Mouse (Mus musculus) gastrocnemius, postnatal 4 days (tissue): ENCODE data around the gene Pak7. TPM values are rescaled to one million over a fixed set of nuclear protein-coding genes. Genes with fewer than 3 reads are reported as not detected.
"Not testable (repeated sequence)": the region's sequence is repeated elsewhere in the genome, so short reads cannot be mapped to it uniquely, and the experiment has no call there.

Experiments
- DNase-seq, 2 experiments: peaks; one replicate each; pipeline ENCODE4 v3.0.0; 2021 to 2022; ENCODE audit warnings: low spot score in 2 of 2, mixed read lengths in 2 of 2
- long read RNA-seq, 2 experiments: library from polyadenylated mRNA; stranded (forward); transcript quantifications; one replicate each; pipeline ENCODE4 v2.0.0; 2021
- total RNA-seq, 2 experiments: library from RNA; stranded (reverse); gene quantifications; 2 replicates each; pipeline ENCODE4 v1.2.3; 2021

Pak7 gene
- total RNA-seq, result under 1 TPM; 0.29 to 0.52 TPM
- long read RNA-seq, experiment 1, result 0 reads
- long read RNA-seq, experiment 2, partial matches to known transcripts, result 0 of 1 reads
- long read RNA-seq, experiment 2, other reads (novel, unspliced or antisense), result 1 of 1 reads

DNA sequence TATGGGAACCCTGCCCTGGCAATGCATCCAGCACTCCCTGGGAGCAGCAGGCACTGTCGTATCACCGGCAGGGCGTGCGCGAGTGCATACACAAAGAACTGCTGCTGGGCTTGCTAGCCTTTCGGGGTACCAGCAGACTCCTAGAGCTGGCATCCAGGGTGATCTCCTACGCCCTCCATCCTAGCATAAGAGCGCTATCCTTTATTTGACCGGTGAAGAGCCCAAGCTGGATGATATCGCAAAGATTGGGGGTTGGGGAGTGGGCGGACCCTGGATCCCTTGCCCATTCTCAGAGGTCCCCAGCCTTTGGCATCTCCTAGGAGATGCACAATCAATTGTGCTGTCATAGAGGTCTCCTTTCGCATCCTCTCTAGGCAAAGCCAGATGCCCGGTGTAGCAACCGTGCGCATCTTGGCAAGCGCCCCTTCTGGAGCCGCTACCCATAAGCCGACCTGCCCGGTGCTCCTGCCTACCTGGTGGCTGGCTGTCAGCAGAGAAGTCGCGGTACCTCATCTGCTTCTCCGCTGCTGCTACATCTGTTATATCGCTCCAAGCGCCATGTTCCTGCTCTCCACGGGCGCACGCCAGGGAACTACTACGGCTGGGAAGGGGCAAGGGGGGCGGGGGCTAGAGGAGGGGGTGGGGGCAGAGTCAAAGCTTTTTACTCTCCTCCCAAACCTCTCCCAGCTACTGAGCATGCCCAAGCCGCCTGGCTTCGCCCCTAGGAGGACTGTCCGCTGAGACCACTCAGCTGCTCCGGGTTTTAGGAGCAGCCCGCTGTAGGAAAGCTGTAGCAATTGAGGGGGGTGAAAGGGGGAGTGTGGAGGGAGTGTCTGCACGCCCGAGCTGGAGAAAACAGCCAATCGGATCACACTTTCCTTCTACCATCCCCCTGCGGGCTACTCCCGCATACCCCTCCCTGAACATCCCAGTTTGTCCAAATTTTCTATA is at the start of gene Pak7:
Gene Pak7 (minus strand): TSS at position 787 of the 951 bp plus-strand sequence.
- DNase-seq, result peak; percentile 18 to 37

DNA sequence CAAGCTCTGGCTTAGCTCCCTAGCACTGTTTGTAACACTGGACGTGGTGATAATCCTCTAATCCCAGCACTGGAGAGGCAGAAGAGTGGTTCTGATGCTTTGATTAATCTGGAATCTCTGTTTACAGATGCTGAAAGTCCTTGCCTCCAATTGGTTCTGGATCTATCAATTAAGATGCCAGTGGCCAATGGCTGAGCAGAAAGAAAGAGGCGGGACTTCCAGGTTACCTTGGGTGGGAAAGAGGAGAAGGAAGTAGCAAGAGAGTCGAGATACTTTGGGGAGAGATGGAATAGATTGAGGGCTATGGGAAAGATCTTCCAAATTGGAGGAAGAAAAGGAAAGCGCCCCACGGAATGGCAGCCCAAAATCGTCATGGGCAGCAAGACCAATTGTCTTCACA is 37.8 kb upstream of the Pak7 start:
- no peak for DNase-seq

DNA sequence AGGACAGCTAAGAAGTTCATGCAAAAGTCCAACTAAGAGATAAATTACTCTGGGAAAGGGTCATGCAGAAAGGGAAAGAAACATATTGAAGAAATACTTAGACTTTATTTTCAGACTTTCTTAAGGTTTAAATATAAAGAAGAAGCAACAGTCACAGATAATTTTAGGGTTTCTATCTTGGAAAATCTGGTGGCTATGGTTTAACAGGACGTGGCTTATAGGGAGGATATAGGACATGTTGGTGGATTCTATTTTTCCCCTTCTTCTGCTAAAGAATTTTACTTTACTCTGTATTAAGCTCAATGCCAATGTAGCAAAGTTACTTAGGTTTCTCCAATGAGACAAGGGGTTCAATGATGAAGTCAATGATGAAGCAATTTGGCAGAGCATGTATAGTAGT is 31.8 kb upstream of the Pak7 start:
- DNase-seq, result no peak

DNA sequence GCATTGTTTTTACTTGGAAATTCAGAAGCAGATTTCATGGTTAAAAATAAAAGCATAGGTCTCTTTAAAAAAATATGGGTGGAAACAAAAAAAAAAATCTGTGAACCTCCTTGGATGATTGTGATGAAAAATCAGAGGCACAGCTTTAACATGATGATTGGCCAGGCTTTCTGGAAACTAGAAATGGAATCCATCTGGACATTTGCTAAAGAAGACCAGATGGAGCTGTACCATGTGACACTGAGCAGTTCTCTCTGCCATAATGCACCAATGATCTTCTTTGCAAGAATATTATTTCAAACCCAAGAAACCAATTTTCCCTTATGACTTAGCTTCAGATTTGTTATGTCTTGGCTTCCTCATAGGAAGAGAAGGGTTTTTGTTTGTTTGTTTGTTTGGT is 28.6 kb upstream of the Pak7 start:
- no peak for DNase-seq

DNA sequence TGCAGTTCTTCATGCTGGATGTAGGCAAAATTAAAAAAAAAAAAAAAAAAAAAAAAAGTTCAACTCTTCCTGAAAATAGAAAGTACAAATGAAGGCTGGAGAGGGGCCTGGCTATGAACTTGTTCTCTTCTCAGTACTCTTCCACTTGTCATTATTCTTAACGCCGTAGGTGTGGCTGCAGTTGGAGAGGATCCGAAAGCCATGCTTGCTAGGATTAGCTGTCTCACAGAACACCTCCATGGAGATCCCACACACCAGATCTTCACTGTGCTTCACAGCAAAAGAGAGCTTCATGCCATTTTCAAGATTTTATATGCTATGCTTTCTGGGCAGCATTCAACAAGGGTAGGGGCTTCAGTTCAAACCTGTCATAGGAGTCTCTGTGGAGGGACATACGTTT is 14.8 kb upstream of the Pak7 start:
- no peak for DNase-seq

DNA sequence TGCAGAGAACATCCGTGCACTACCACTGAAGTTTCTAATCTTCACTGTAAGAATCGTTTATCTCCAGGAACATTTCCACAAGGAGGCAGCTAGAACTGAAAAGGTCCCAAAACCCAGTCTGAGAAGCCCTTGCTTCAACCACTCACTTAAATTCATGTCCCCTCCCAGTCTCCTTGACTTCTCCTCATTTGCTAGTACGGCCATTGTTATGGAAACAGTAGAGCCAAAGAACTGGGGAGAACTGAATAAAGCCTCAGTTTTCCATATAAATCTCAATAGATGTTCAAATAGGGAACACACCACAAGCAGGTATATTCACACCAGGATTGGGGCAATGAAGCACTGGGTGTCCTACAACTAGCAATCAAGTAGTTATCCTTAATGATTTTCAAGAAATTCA is 12.4 kb downstream of the Pak7 start:
- DNase-seq, result no peak

DNA sequence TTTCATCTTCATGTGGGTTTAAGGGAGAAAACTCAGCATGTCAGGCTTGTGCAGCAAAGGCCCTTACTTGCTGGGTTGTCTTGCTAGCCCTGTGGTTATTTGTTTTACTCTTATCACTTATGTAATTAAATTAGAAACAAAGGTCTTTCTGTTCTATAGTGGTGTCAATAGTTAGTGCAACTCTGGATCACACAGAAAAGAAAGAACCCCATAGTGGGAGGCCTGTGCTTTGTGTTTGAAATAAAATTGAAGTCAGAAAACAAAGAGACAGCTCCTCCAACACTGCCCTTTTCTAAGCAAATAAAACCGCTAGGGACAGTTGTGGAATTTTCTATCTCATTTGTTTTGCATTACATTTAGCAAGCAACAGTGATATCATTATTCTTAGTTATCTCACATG is 15.4 kb downstream of the Pak7 start:
- DNase-seq, result no peak

DNA sequence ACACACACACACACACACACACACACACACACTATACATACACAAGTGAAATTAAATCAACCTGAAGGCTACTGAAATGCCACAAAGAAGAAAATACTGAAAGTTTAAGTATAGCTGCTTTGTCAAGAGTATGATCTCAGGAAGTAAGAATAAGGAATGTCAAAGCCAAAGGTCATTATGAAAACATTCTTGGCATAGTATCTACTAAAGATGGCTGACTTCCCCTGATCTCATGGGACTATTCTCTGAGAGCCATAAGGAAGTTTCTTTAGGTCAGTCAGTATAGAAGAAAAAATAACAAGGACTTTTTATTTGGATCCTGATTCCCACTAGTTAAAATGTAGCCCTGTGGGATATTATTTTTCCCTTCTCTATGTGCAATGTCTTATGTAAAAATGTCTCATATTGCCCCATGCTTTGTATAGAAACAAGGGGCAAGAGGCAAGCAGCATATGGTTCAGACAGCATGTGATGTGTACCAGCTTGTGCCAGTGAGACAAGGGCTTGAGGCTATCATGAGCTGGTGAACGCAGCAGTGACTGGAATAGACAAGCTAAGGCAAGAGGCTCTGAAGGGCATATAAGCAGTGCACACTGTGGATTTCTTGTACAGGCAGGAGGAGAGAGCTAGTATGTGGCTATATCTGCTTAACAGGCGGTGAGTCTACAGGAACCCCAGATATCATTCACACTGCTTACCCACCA is 36.2 kb downstream of the Pak7 start:
- DNase-seq, result no peak

DNA sequence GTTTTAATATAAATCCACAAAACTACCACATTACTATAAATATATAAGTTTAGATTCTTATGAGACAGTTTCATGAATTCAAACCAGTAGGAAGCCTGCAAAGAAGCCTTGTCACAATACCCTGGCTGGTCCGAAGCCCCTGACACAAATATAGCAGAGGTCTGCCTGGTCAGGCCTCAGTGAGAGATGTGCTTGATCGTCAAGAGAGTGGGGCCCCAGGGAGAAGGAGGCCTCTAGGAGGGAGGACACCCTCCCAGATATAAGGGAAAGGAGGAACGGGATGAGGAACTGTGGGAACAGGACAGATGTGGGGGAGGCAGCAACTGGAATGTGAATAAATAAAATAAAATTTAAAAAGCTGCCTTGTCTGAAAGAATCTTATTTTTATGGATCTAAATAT is 37.3 kb downstream of the Pak7 start:
- DNase-seq, result no peak

DNA sequence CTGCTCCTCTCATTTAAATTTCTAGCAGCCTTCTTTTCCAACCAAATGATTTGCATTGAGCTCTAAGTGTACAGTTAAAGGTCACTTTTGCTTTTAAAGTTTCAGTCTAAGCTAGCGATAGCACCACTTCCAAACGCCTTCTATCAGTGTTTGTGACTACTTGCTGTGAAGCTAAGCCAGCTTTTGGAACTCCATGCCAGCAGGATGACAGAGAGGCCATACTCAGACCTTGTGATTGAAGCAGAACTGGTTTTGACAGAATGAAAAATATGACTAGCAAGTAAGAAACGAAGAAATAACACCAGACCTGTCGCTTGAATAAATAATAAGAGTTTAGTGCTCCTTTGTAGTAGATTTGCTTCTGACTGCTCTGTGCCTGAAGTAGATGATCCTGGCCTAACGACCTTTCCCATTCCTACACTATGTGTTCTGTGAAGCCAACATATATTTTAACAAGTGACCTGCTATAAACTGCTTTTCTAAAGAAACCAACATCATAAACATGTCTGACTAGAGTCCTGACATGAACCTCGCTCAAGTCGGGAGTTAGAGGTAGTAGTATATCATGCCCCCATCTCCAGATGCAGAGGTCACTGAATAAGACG is 38.0 kb downstream of the Pak7 start:
- no peak for DNase-seq

DNA sequence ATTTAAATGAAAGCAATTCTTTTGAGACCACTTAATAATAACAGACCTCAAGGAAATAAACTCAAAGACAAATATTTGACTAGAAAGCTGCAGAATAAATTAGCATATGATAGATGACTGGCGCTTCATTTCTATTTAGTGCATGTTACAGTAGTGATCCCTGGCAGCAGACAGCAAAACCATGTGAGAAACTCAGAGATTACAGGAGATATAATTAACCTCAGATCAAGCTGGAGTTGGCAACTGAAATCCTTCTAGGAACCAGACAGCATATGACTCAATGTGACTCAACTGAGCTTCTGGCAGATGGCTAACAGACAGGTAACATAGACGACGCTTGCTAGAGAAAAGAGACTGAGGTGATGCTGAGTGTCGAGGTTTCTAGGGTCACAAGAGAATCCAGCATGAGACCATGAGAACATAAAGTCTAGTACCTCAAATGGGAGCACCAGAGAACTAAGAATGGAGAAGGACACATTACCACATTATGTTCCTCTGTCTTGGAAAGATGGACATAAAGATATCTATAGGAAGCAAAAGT is 43.5 kb downstream of the Pak7 start:
- not testable (repeated sequence) for DNase-seq

DNA sequence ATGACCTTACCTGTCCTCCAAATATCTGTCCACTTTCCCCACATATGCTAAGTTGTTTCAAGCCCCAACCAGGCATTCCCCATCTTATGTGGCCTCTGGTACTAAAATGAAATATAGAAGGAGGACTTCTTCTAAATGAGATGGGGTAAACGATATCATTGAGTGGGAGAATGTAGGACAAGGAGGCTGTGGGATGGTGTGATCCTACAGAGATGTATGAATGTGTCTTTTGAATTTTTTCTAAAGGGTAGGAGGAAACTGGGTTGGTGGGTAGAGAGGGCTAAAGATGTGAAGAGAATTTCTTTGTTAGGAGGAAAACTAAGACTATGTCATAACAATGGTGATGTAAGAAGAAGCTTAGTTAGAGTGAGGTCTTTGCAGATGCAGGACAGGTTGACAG is 57.8 kb downstream of the Pak7 start:
- DNase-seq, result no peak

DNA sequence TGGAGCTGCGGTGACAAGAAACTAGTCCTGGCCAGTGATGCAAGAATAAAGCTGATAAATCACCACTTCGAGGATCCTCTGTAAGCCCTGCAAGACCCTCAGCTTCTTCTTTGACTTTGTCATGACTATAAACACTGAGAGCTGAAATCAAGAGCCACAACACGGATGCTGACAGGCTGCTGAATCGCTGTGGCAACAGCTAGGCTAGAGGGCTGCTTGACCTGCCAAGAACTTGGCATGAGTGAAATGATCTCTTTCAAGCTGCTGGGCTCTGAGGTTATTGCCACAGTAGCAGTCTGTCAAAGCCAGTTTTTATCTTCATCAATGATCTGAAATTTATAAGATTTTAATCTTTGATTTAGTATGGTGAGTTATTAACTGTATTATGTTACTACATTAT is 62.1 kb downstream of the Pak7 start:
- no peak for DNase-seq

DNA sequence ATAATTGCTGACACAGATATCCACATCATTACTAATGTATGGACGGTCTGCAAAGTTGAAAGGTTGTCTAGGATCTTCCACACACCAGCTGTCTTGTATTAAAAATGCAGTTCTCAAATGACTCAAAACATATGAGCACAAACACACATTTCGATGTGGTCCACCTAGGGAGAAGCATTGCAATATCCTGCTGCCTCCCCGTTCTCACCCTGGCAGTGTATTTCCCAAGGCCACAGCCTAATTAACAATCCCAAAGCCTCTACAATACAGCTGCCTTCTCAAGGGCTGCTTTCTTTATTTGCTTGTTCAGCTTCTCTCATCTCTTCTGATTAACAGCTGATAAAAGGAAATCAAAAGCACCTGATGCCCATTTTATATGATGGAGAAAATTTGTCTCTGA is 78.5 kb downstream of the Pak7 start:
- no peak for DNase-seq

DNA sequence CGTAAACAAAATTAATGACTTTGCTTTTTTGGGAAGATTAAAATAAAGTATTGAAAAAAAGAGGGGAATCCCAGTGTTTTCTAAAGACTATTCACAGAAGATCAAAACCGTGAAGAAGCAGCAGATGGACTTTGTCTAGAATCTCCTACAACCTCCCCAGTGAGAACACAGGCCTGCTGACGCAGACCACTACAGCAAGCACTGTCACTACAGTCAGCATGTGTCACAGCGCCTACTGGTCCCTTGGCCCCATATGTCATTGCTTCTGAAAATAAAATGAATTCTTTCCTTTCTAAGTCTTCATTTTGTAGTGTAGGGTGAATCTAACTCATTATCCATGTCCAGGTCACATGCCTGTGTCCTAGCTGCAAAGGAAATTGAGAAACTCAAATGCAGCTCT is 79.0 kb downstream of the Pak7 start:
- no peak for DNase-seq

DNA sequence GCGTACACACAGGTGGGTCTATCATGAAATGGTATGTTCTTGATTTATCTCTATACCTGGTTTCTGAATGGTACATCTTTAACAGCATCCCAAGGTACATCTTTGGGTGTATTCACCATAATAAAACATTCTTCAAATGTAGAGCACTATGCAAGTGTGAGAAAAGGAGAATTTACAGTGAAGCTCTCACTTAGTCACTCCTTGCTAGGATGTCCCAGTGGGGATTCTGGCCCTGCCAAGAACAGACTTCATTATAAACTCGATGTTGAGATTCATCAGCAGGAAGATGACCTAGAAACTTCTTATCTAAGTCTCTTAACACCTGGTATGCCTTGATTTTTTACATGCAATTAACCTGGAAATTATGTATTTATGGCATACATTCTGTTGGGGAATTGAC is 85.6 kb downstream of the Pak7 start:
- no peak for DNase-seq

DNA sequence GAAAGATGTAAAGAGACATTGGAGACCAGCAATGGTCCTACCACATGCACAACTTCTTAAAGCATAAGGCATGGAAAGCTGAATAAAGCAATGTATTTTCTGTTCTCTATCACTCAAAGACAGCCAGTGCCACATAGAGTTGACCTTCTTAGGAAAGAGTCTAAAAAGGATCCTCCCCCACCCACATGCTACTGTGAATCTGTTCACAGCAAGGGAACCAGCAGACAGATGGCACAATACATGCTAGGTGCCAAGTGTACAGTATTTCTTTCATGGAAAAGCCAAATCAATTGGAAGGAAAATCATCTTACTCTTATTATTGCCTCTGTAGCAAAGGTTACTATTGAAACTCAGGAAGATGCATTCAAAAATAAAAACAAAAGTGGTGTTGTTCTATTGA is 86.4 kb downstream of the Pak7 start:
- DNase-seq, result no peak

DNA sequence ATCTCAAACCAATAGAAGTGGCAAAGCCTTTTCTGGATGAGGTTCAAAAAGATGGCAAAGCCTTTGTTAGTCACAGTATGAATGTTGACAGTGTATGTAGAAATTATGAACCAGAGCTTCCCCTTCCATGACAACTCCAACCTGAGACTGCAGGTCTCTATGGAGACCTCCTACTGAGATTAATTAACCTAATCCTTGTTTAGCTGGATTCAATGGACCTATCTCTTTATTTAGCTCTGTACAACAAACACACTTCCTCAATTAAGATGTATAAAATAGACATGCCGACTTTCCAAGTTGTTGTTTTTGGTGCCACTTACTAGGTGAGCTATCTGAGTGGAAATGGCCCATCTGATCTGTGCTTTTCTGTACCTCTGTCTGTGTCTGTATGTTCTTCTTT is 90.4 kb downstream of the Pak7 start:
- DNase-seq, result no peak

DNA sequence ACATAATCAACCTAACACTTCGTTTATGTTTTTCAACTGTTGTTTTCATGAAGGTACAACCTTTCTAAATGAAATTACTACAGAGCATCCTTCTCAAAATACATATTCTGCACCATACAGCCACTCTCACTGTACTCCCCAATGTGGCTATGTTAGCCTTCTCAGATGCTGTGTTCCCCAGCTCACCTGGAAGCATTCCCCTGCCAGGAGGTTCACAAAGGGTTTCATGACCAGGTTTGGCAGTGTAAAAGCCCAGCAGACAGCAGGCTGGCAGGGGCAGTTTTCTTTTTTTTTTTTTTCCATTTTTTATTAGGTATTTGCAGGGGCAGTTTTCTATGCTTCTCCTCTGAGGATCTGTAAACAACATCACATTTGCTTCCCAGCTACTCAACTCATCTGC is 105.7 kb downstream of the Pak7 start:
- no peak for DNase-seq

DNA sequence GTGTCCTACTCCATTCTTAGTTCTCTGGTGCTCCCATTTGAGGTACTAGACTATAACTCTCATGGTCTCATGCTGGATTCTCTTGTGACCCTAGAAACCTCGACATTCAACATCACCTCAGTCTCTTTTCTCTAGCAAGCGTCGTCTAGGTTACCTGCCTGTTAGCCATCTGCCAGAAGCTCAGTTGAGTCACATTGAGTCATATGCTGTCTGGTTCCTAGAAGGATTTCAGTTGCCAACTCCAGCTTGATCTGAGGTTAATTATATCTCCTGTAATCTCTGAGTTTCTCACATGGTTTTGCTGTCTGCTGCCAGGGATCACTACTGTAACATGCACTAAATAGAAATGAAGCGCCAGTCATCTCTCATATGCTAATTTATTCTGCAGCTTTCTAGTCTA is 145.8 kb downstream of the Pak7 start:
- DNase-seq, result not testable (repeated sequence)

DNA sequence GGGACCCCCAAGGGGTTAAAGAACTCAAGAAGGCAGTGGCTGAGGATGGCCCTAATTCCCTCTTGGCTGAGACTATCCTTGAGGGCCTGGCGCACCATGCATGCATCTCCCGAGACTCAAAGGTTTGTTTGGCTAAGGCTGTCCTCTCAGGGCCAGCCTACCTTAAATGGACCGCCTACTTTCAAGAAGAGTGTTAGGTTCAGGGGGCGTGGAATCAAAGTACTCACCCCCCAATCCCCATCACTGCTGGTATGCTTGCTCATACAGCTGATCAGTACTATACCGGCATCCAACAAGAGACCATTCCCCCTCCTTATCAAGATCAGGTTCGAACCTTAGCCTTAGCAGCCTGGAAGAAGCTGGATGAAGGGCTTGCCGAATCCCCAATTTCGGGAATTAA is 156.5 kb downstream of the Pak7 start:
- DNase-seq, result no peak

DNA sequence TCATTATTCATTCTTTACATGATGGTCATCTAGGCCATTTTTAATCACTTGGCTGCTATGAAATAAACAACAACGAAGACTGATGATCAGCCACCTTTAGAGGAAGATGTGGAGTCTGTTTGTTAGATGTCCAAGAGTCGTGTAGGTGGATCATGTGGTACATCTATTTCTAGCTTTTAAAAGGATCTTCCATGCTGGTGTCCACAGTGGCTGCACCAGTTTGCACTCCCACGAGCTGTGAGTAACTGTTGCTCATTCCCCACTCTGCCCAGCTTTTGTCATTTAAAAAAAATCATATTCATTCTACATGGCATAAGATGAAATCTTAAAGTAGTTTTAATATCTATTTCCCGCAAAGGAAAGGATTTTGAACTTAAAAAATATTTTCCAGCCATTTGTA is 183.7 kb downstream of the Pak7 start:
- no peak for DNase-seq
